Mouse (Mus musculus): Measurements from ENCODE around the gene Gm5868. TPM values are rescaled to one million over a fixed set of nuclear protein-coding genes. Genes with fewer than 3 reads are reported as not detected.

Gene Gm5868
- total and polyA plus RNA-seq, 3 experiments, result not detected

GRCm38 (mm10) chr5:72558716-72559526 lies 28.4 kb downstream of the Gm5868 start:
- peak overlapping the region; percentile 82 to 94 (median 88) for H3K4me3 ChIP-seq (replicated peaks in 1 of 3; ENCODE audit: low read depth in 2 of 3, low read length in 2 of 3, poor library complexity in 1 of 3)
- in situ Hi-C loops (cut with MboI; ENCODE audit: low pct_ligation_motif_present, low pct_unique_long_range_greater_than_20kb, low sequenced_read_pairs) (no loop called here), dilution Hi-C loops (cut with MboI; ENCODE audit: extremely low pct_ligation_motif_present, extremely low pct_unique_long_range_greater_than_20kb, low sequenced_read_pairs) (no loop called here)
- peaks cover 10% of the 10 kb centered on the region; the same call in 1 of the 2 replicates for H3K79me2 ChIP-seq (replicated peaks; ENCODE audit: control insufficient read depth, extremely low read depth, insufficient read depth, poor library complexity, severe bottlenecking)
- H3K9ac ChIP-seq (ENCODE audit: insufficient read depth, low read depth), result peak overlapping the region; percentile 64
- peaks cover 0 to 14% of the 10 kb centered on the region in 2 experiments; a peak in 2 of 4 replicates for H3K4me1 ChIP-seq (ENCODE audit: control insufficient read depth in 1 of 2, insufficient read depth in 2 of 2)
- TF ChIP-seq PAX5 (IDR thresholded peaks at IDR 0.05; ENCODE audit: low read length) (no peak), ZMIZ1 (IDR thresholded peaks at IDR 0.05; ENCODE audit: low read depth, low read length) (0 out of 2 replicates have a peak, but pooled peaks have one; percentile 3), MAX (IDR thresholded peaks at IDR 0.05; ENCODE audit: low read length) (no peak), ZNF384 (IDR thresholded peaks at IDR 0.05; ENCODE audit: low read depth, low read length) (no peak)
- H3K9me3 ChIP-seq (replicated peaks; ENCODE audit: low read length), result no peaks in the 10 kb centered on the region
- H3K4me2 ChIP-seq (ENCODE audit: insufficient read depth, low read depth, poor library complexity, severe bottlenecking), result peak overlapping the region; percentile 41
- no peaks in the 10 kb centered on the region for H3K27me3 ChIP-seq (replicated peaks)
- H3K36me3 ChIP-seq (replicated peaks in 1 of 2; ENCODE audit: control insufficient read depth in 1 of 2, insufficient read depth in 1 of 2, low read length in 1 of 2), result peaks cover 8 to 13% of the 10 kb centered on the region in 2 experiments
- no peak for DNase-seq (ENCODE audit: extremely low read depth)
- no peak overlapping the region; the same call in 1 of the 2 replicates for H3K27ac ChIP-seq (ENCODE audit: insufficient read depth, low read depth)

- no peak overlapping the region for H3K4me2 ChIP-seq (ENCODE audit: insufficient read depth, low read depth, poor library complexity, severe bottlenecking)
- DNase-seq (ENCODE audit: extremely low read depth), result no peak
- H3K27ac ChIP-seq (ENCODE audit: insufficient read depth, low read depth), result no peak overlapping the region
- no peaks in the 10 kb centered on the region for H3K27me3 ChIP-seq (replicated peaks)
- no peaks in the 10 kb centered on the region for H3K9me3 ChIP-seq (replicated peaks; ENCODE audit: low read length)
- H3K79me2 ChIP-seq (replicated peaks; ENCODE audit: control insufficient read depth, extremely low read depth, insufficient read depth, poor library complexity, severe bottlenecking), result peaks cover 10% of the 10 kb centered on the region; the same call in 1 of the 2 replicates
- dilution Hi-C loops (cut with MboI; ENCODE audit: extremely low pct_ligation_motif_present, extremely low pct_unique_long_range_greater_than_20kb, low sequenced_read_pairs) (no loop called here), in situ Hi-C loops (cut with MboI; ENCODE audit: low pct_ligation_motif_present, low pct_unique_long_range_greater_than_20kb, low sequenced_read_pairs) (no loop called here)
- no peak overlapping the region for H3K9ac ChIP-seq (ENCODE audit: insufficient read depth, low read depth)
- H3K36me3 ChIP-seq (replicated peaks in 1 of 2; ENCODE audit: control insufficient read depth in 1 of 2, insufficient read depth in 1 of 2, low read length in 1 of 2), result peaks cover 15 to 30% of the 10 kb centered on the region in 2 experiments
- TF ChIP-seq IRF4 (IDR thresholded peaks at IDR 0.05; ENCODE audit: low read depth, low read length), result no peak
- no peak for TF ChIP-seq ZKSCAN1 (IDR thresholded peaks at IDR 0.05; ENCODE audit: borderline replicate concordance, low read depth, low read length)
- no peak for TF ChIP-seq NRF1 (IDR thresholded peaks at IDR 0.05; ENCODE audit: low read depth, low read length)
- TF ChIP-seq ZNF384 (IDR thresholded peaks at IDR 0.05; ENCODE audit: low read depth, low read length), result peak; percentile 63
- no peak overlapping the region for H3K4me3 ChIP-seq (replicated peaks in 1 of 3; ENCODE audit: low read depth in 2 of 3, low read length in 2 of 3, poor library complexity in 1 of 3)
- H3K4me1 ChIP-seq (ENCODE audit: control insufficient read depth in 1 of 2, insufficient read depth in 2 of 2), result peaks cover 0 to 14% of the 10 kb centered on the region in 2 experiments; a peak in 2 of 4 replicates
Observed at GRCm38 (mm10) chr5:72556245-72556644, 31.1 kb downstream of the Gm5868 start.

GRCm38 (mm10) chr5:72551209-72551608 lies 36.1 kb downstream of the Gm5868 start:
- dilution Hi-C loops (cut with MboI; ENCODE audit: extremely low pct_ligation_motif_present, extremely low pct_unique_long_range_greater_than_20kb, low sequenced_read_pairs) (no loop called here), in situ Hi-C loops (cut with MboI; ENCODE audit: low pct_ligation_motif_present, low pct_unique_long_range_greater_than_20kb, low sequenced_read_pairs) (no loop called here)
- Histone ChIP-seq H3K4me1 (ENCODE audit: control insufficient read depth in 1 of 2, insufficient read depth in 2 of 2) (peaks cover 0 to 3% of the 10 kb centered on the region in 2 experiments; a peak in 1 of 4 replicates), H3K27ac (ENCODE audit: insufficient read depth, low read depth) (no peak overlapping the region), H3K4me2 (ENCODE audit: insufficient read depth, low read depth, poor library complexity, severe bottlenecking) (no peak overlapping the region), H3K27me3 (replicated peaks) (no peaks in the 10 kb centered on the region), H3K9ac (ENCODE audit: insufficient read depth, low read depth) (no peak overlapping the region), H3K79me2 (replicated peaks; ENCODE audit: control insufficient read depth, extremely low read depth, insufficient read depth, poor library complexity, severe bottlenecking) (no peaks in the 10 kb centered on the region; the same call in 1 of the 2 replicates), H3K4me3 (replicated peaks in 1 of 3; ENCODE audit: low read depth in 2 of 3, low read length in 2 of 3, poor library complexity in 1 of 3) (no peak overlapping the region), H3K9me3 (replicated peaks; ENCODE audit: low read length) (no peaks in the 10 kb centered on the region), H3K36me3 (replicated peaks in 1 of 2; ENCODE audit: control insufficient read depth in 1 of 2, insufficient read depth in 1 of 2, low read length in 1 of 2) (peaks cover 20 to 44% of the 10 kb centered on the region in 2 experiments)
- DNase-seq (ENCODE audit: extremely low read depth), result no peak
- TF ChIP-seq KAT2A (IDR thresholded peaks at IDR 0.05; ENCODE audit: insufficient replicate concordance, low read length) (no peak), CHD2 (IDR thresholded peaks at IDR 0.05; ENCODE audit: low read length) (no peak), USF2 (conservative IDR thresholded peaks at IDR 0.05; ENCODE audit: low read depth, low read length) (no peak), POLR2AphosphoS2 (IDR thresholded peaks at IDR 0.05; ENCODE audit: low read depth, low read length) (no peak), NRF1 (IDR thresholded peaks at IDR 0.05; ENCODE audit: low read depth, low read length) (no peak), BHLHE40 (IDR thresholded peaks at IDR 0.05; ENCODE audit: low read depth, low read length) (no peak), ZNF384 (IDR thresholded peaks at IDR 0.05; ENCODE audit: low read depth, low read length) (no peak), EP300 (IDR thresholded peaks at IDR 0.05; ENCODE audit: low read length) (no peak)
